Comparison of ENCODE assay signal across 24 mouse cellular contexts in genomic region chr15:86156492-86156891, GRCm38 (mm10).
"Had no signal": no experiment of that assay in that cellular context is flagged by ENCODE, and none has a peak within 500 bp of the region (broad histone marks: within the 10 kb centered on the region; RNA-seq: fewer than 3 reads in every experiment).

No protein-coding gene starts in this region.

- H3K4me1 ChIP-seq: hindbrain, embryonic 13.5 days; hindbrain, embryonic 15.5 days; limb, embryonic 10.5 days; limb, embryonic 12.5 days; liver, embryonic 13.5 days had no signal

- H3K27me3 ChIP-seq: heart, embryonic 13.5 days; heart, embryonic 15.5 days; hindbrain, embryonic 13.5 days; hindbrain, embryonic 15.5 days; kidney, embryonic 15.5 days; limb, embryonic 12.5 days; liver, embryonic 13.5 days had no signal

- H3K4me3 ChIP-seq: heart, adult 2 months; heart, embryonic 13.5 days; heart, embryonic 15.5 days; hindbrain, embryonic 13.5 days; hindbrain, embryonic 15.5 days; kidney, embryonic 15.5 days; left cerebral cortex, adult 2 months; limb, embryonic 10.5 days; limb, embryonic 12.5 days; liver, embryonic 13.5 days had no signal

- H3K27ac ChIP-seq: heart, adult 2 months; heart, embryonic 13.5 days; heart, embryonic 15.5 days; hindbrain, embryonic 13.5 days; hindbrain, embryonic 15.5 days; hindbrain, postnatal 0 days; kidney, embryonic 15.5 days; kidney, postnatal 0 days; left cerebral cortex, adult 2 months; limb, embryonic 10.5 days; limb, embryonic 12.5 days; liver, embryonic 13.5 days had no signal

- ATAC-seq: hindbrain, postnatal 0 days; intestine, embryonic 16.5 days had no signal

- H3K9ac ChIP-seq: heart, embryonic 13.5 days; heart, embryonic 15.5 days; hindbrain, embryonic 13.5 days; hindbrain, embryonic 15.5 days; kidney, embryonic 15.5 days; limb, embryonic 12.5 days; liver, embryonic 13.5 days had no signal

- H3K9me3 ChIP-seq: heart, embryonic 13.5 days; heart, embryonic 15.5 days; hindbrain, embryonic 13.5 days; hindbrain, embryonic 15.5 days; kidney, embryonic 15.5 days; limb, embryonic 10.5 days; limb, embryonic 12.5 days; liver, embryonic 13.5 days had no signal

- DNase-seq: gastrocnemius, postnatal 14 days; gastrocnemius, postnatal 36 days; heart, adult 2 months; heart, postnatal 14 days; heart, postnatal 36 days; kidney, adult 11 months; kidney, adult 2 months; kidney, adult 9 months; kidney, postnatal 14 days; kidney, postnatal 36 days; layer of hippocampus, adult 9-11 months; liver; liver, embryonic 13.5 days had no signal
